10 mouse cellular contexts compared by ENCODE assay signal in the genomic region with DNA sequence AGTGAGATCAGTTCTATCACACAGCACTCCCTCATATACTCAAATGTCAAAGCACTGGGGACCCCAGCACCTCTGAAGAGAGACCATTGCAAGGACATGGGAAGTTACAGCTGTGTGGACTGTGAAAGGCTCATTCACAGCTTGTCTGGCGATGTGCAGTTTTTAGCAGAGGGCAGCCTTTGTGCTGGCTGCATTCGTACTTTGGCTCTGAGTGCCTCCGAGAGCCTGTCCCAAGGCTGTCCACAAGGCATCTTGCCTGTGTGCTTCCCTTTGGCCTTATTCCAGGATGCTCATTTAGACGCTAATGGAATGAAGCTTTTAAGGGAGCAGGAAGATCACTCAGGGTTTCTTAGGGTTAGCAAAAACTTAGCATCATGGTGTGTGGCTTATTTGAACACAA.
DNase-seq lines count a peak whose midpoint lies in the region; ATAC-seq and TF ChIP-seq lines count a peak whose summit lies in the region.
"Had no signal": no experiment of that assay in that cellular context is flagged by ENCODE, and none has a peak within 500 bp of the region (broad histone marks: within the 10 kb centered on the region; RNA-seq: fewer than 3 reads in every experiment).

No protein-coding gene starts in this region.

- H3K27ac ChIP-seq in layer of hippocampus, adult 2 months, result peak overlapping the region; percentile 5; the same call in 1 of the 2 replicates
- H3K27ac ChIP-seq: stomach, embryonic 15.5 days had no signal

- TF ChIP-seq CTCF in layer of hippocampus, adult 2 months (conservative IDR thresholded peaks at IDR 0.05), result no peak

- no peak overlapping the region for H3K4me3 ChIP-seq in layer of hippocampus, adult 2 months
- H3K4me3 ChIP-seq: stomach, embryonic 15.5 days had no signal

- peak; percentile 21; the same call in 1 of the 2 replicates for ATAC-seq in frontal cortex, adult (ENCODE audit: low TSS enrichment)
- no peak for ATAC-seq in monocyte, adult 5-6 weeks (replicated peaks; ENCODE audit: insufficient number of reproducible peaks, low FRiP score, low TSS enrichment, poor library complexity, severe bottlenecking)

- DNase-seq in frontal cortex, postnatal 36 days (ENCODE audit: low spot score in 2 of 2), result no peak
- peak in 1 of 2 experiments; percentile 9 for DNase-seq in layer of hippocampus, adult 2 months (ENCODE audit: low spot score in 2 of 2)
- DNase-seq in layer of hippocampus, adult 18-20 months (ENCODE audit: low spot score in 2 of 2), result no peak
- DNase-seq in adrenal gland, postnatal 14 days, result peak; percentile 52
- DNase-seq in cerebellum, postnatal 14 days, result peak; percentile 30 to 46
- no peak for DNase-seq in adipocyte (ENCODE audit: low spot score)
- DNase-seq: liver had no signal

Comparison
In these comparisons a context has a peak if more than half of its experiments do, and no peak if none do; other contexts are left out.
1. DNase-seq: peak in adrenal gland, postnatal 14 days (single experiment) and cerebellum, postnatal 14 days (2 of 2); none in frontal cortex, postnatal 36 days (0 of 2), layer of hippocampus, adult 18-20 months (0 of 2) and adipocyte (single experiment).